Mouse (Mus musculus) telencephalon, adult 2 months (tissue): Measurements from ENCODE around the gene Tmprss11c.
"Not testable (repeated sequence)": the region's sequence is repeated elsewhere in the genome, so short reads cannot be mapped to it uniquely, and the experiment has no call there.

Experiments used
- DNase-seq: peaks from one replicate; pipeline ENCODE4 v3.0.0-alpha.2; 2011; ENCODE audit warnings: low read depth, low spot score

The Tmprss11c gene

DNA sequence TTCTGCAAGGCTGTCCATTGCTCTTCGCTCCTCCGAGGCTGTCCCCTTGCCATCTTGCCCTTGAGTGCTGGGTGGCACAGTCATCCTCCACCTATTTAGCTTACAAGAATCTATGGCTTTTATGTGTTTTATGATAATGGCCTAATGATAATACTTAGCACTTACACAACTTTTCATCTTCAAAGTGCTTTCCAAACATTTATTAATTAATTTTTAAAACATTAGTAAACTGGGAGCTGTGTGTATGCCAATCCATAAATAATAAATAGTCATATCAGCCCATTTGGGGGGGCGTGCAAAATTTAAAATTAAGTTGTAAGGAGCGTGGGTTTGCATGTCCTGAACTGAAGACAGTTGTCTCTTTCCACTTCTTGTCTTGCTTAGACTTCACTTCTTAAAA is at the start of gene Tmprss11c:
Gene Tmprss11c, minus strand, starts transcription at position 101 of the 400 bp plus-strand sequence.
- DNase-seq = no peak

DNA sequence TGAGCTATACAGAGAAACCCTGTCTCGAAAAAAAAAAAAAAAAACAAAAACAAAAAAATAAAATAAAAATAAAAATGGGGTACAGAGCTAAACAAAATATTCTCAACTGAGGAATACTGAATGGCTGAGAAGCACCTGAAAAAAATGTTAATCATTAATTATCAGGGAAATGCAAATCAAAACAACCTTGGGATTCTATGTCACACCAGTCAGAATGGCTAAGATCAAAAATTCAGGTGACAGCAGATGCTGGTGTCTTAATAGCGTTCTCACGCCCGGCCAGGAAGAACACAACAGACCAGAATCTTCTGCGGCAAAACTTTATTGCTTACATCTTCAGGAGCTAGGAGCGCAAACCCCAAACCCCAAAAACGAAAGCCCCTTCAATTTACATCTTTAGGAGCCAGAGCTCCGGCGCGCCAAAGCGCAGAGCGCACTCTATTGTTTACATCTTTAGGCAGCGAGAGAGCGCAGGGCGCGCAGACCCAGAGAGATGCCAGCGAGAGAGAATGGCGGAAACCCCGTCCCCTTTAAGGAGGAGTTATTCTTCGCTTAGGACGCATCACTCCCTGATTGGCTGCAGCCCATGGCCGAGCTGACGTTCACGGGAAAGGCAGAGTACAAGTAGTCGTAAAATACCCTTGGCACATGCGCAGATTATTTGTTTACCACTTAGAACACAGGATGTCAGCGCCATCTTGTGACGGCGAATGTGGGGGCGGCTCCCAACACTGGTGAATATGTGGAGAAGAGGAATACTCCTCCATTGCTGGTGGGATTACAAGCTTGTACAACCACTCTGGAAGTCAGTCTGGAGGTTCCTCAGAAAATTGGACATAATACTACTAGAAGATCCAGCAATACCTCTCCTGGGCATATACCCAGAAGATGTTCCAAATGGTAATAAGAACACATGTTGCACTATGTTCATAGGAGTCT is 29.2 kb upstream of the Tmprss11c start:
- not testable (repeated sequence) for DNase-seq

DNA sequence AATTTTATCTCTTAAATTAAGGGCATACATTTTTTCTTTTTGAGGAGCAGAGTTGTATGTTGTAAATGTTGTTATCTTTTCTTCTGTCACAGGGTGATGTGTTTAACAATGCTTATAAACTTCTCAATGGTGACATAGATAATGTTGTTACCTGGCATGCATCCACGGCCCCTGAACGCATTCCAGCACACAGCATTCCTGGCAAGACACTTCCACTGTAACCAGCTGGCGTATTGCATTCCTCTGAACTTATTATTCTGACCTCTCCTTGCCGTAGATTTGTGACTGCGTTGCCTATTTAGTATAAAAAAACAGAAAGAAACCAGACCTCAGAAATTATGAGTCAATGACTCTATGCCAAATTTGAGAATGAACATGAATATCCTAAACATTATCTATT is 17.0 kb upstream of the Tmprss11c start:
- no peak for DNase-seq

DNA sequence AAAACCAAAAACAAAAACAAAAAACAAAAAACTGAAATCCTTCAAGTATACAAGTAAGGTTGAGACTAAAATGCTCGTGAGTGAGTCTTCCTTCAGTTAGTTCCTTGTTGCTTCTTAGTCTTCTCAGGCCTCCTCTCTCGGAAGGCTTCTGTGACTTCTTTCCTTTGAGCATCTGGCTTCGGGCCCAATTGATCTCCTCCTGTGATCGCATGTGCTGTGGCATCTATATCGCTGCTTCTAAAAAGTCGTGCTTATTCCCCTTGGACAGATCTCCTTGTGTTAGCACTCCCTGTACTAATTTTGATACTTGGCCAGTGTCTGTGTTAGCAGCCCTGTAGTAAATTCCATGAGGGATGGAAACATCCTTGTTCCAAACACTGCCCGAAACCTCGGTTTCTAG is 14.8 kb upstream of the Tmprss11c start:
- DNase-seq = no peak

DNA sequence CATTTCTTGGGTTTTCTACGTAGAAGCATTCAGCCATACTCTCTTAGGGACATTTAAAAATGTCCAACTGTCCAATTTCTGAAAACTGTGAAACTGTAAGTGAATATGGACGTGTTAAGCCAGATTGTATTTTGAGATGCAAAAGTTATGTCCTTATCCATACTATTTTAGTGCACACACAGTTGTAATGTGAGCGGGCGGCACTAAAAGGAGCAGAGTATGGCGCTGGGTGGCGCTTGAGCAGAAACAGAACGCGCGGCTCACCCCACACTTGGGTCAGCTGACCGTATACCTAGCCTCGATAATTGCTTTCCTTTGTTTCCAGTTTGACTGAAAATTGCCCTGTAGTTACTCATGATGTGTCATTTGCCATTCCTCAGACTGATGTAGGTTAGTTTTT is 42.5 kb downstream of the Tmprss11c start:
- peak; percentile 11 for DNase-seq

DNA sequence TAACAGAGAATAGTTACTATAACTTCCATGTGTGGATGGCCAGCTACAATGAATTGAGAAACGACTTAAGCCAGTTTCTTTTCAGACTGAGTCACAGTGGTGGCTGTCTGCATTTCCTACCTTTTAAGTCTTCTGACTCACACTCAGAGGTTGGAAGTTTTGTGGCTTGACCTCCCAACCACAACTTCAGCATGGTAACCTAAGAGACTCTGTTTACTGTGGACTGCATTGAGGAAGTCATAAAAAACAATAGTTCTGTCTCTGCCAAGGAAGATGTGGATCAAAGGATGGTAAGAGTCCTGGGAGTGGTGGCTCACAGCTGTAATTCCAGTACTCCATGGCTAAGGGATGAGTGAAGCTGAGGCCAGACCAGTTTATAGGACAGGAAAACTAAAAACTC is 44.2 kb downstream of the Tmprss11c start:
- DNase-seq = no peak

DNA sequence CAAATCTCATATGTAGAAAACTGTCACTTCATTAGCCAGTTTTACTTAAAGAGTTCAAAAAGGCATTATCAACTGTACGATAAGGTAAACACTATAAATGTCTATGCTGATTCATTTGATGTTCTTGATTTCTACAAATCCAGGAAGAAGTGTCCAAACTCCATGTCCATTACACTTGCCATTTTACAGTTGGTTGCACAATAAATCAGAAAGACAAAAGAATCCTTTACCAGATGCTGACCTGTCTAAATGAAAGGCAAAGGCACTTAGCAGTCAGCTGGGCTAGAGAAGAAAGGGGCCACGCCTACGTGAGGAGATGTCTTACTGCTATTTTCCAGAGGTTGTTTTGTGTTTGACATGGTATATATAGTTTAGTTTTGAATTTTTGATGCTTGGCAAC is 44.8 kb downstream of the Tmprss11c start:
- DNase-seq = no peak

DNA sequence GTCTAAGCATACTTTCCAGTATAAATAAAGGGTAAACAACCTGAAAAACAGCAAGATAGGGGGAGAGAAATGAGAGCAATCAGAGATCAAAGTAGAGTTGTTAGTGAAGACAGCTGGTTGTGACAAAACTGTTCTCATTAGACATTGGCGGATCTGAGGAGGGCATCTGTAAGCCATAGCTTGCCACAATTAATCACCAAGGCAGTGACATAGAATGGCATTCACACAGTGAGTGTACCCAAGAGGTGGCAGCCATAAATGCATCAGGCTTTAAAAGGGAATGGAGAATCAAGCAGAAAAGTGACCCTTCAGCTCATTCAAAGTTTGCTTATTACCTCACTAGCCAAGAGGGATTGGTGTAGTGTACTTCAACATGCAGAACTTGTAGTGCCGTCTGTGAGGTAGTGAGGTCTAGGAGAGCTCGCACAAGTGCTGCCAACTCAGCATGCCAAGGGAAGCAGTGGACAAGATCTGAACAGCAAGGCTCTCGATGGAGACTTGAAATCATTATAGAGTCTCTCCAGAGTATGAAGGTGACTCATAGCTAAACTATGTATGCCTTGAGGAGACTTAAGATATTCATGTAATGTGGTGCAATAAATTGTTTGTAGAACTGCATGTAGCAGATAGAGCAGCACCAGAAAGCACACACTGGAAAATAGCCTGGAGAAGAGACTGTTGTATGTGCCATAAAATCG is 61.8 kb downstream of the Tmprss11c start:
- DNase-seq = no peak

DNA sequence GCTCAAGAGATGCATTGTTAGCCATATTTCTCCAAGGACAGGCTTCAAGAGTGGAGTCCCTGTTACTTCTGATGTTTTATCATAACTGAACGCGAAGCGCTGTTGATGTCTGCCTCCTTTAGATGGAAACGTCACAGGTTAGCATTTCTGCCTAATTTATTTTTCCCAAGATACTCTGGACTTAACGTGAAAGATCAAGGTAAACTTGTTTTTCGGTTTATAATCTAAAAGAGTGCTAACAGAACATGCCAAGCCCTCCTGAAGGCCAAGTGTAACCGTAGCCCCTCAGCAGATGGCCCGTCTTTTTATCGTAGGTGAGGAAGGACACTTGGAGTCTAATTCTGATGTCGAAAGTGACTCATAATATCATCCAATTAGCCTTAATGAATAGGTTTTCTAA is 91.3 kb downstream of the Tmprss11c start, which contains the start of gene Gnrhr:
Gene Gnrhr, minus strand, starts transcription at position 101 of the 400 bp plus-strand sequence.
- no peak for DNase-seq

DNA sequence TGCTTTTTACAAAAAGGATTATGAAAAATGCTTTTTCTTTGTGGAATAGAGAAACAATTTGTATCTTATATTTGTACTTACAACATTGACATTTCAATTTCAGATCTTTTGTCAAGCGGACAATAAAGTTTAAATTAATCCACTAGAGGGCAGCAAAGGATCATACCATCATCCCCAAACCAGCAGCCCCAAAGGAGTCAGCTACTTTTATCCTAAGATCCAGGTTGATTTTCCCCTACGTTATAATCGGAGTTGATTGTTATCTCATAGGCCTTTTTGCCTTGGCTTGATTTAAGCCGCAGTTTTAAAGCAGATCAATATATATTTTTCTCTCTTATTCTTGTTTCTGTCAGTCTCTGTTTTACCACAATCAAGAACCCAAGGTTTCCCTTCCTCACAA is 97.8 kb downstream of the Tmprss11c start:
- peak; percentile 32 for DNase-seq

DNA sequence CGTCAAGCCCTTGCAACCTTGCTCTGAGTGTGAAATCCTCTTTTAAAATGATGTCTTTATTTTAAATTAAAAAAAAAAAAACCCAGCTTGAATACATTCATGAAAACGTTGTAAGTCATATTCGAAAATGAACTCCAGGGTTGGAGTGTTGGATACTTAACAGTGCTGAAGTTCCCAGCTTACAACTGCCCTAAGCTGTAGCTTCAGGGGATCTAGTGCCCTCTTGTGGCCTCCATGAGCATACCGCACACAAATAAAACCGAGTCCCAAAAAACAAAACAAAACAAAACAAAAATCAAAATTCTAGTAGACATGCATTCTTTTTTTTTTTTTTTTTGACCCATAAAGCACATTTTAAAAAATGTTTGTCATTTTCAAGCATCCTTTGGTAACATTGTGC is 98.3 kb downstream of the Tmprss11c start:
- DNase-seq = peak; percentile 19

DNA sequence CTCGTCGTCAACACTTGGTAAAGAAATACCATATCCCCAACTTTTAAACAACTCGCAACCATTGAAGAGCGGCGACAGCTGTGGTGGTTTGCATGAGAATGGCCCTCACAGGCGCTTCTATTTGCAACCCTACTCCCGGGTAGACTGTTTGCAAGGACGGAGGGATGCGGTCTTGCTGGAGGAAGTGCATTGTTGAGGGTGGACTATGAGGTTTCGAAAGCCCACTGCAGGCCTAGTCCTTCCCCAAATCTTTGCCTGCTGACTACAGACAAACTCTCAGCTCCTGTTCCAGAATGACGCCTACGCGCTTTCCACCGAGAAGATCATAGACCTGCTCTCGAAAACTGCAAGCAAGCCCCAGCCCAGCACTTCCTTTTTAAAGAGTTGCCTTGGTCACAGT is 98.8 kb downstream of the Tmprss11c start:
- no peak for DNase-seq

DNA sequence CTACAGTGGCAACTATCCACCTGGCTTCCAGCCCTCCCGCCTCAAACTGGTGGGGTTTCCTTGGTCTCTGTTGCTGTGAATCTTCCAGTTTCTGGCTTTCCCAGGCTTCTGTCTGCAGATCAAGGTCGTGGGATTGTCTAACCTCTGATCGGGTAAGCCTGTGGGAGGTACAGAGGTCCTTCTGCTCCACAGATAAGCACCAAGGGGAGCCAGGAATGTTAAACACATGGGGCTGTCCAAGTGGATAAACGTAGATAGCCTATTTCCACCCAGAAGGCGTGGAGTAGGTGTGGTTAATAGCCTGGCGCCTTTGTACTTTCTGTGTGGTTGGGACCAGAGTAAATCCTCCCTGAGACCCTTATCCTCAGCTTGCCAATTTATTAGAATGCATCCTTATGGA is 101.7 kb downstream of the Tmprss11c start:
- no peak for DNase-seq
